Mouse (Mus musculus): ENCODE measurements around the gene Jarid2.

- TF ChIP-seq EP300 (IDR thresholded peaks at IDR 0.05; ENCODE audit: insufficient read depth, low read depth, low read length) = no peak
- TF ChIP-seq CTCF (IDR thresholded peaks at IDR 0.05; ENCODE audit: low read depth, low read length) = no peak
- no peak for TF ChIP-seq POLR2A (IDR thresholded peaks at IDR 0.05; ENCODE audit: insufficient read depth, low read length)
Observed at GRCm38 (mm10) chr13:44808307-44808706, 79.0 kb downstream of the Jarid2 start.

All from ES-Bruce4 (cell line).